Mouse (Mus musculus) frontal cortex, postnatal 10 days (tissue): Measurements from ENCODE around the gene Hfe.
"Not testable (repeated sequence)": the region's sequence is repeated elsewhere in the genome, so short reads cannot be mapped to it uniquely, and the experiment has no call there.

Source experiments
- DNase-seq, 2 experiments: peaks; one replicate each; pipeline ENCODE4 v3.0.0; 2022; ENCODE audit warnings: low spot score in 2 of 2, mixed read lengths in 1 of 2

Gene Hfe

DNA sequence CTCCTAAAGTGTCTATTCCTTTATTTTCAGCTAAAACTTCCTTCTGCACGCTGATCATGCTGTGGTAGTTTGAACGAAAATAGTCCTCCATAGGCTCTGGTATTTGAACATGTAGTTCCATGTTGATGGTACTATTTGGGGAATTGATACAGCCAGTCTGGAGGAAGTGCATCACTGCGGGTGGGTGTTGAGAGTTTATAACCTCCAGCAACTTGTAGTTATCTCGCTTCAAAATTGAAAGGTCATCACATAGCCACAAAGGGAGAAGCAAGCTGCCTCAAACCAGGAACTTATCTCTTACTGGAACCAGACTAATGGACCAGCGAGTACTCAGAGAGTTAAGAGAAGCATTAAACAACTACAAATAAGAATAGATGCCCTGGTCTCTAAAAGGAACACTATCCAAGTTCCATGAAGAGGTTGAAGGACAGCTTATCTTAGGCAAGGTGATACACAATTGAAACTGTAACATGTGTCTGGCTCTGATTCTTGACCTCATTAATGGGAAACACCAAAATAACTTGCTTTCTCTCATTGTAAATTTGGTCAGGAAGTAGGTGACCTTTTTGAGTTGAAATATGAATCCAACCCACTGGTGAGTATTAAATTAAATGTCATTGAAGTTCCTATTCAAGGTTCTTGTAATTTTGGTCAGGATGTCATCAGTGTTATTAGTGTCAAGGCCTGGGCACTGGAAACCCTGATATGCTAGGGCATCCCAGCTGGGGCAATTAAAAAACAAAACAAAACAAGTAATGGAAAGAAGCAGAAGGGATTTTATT is 5.8 kb upstream of the Hfe start:
- DNase-seq, result no peak

DNA sequence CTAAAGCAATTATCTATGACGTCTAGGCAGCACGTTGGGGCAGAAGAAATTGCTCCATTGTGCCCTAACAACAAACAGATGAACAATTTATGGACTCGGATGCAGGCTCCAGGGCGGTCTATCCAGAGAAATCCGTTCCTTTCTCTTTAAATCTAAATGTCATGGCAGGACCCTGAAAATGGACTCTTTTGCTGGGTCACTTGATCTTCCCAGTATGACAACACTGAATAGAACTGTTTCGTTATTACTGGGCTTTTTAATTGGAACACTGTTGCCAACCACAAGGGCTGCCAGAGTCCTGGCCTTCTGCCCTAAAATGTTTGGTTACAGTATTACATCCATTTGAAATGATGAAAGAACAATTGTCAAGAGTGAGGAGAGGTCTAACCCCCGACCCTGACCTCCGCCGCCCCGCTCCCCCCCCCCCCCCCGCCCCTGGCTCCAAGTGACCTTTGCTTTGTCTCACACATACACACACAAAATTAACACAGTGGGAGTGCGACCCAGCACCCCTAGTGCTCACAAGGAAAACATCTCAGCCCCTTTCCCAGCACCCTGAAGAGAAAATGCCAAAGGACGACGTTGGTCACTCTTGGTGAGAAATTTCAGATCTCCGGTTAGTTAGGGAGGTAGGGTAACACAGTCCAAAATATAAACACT is 810 bp downstream of the Hfe start:
- DNase-seq, result no peak

DNA sequence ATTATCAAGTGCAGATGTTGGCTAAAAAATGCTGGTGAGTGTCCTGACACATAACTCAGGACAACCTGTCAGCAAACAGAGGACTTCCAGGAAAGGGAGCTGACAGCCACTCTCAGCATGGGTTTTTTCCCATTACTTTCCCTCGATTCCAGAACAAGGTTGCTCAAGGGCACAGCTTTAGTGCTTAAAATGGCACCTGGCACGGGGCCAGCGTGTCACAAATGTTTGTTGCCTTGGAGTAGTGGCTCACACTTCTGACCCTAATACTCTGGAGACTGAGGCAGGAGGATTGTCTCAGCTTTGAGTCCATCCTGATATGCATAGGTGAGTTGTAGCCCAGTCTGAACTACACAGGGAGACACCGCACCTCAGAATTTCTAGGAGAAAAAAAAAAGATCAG is 2.0 kb downstream of the Hfe start:
- DNase-seq, result no peak

DNA sequence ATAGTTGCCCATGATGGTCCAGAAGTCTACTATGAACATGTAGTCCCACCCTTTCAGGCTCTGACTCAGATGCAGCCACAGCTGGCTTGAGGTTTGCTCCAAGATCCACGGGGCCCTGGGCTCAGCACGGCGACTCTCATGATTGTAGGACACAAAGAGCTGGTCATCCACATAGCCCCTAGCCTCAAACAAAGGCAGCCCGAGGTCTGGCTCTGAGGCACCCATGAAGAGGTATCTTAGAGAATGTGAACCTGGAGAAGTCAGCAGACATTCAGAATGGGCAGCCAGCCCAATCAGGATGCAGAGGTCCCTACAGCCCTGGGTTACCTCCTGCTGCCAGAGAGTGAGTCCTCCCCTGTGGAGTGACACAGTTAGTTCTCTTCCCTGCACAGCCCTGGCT is 2.6 kb downstream of the Hfe start:
- DNase-seq, result no peak

DNA sequence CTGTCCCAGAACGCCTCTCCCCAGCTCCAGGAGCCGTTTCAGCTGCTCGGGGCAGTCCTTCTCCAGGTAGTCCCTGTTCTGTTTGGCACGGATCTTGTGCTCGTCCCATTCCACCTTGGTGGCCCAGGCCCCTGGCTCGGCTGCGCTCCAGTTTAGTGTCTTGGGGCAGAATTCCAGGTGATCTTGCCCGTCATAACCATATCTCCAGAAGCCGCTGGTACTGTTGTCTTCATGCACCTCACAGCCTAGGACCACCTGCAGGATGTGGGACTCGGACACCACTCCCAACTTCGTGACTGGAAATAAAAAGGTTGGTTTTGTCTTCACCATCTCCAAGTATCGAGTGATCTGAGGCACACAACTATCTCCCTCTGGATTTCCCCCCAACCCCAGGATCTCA is 3.9 kb downstream of the Hfe start:
- DNase-seq, result no peak

DNA sequence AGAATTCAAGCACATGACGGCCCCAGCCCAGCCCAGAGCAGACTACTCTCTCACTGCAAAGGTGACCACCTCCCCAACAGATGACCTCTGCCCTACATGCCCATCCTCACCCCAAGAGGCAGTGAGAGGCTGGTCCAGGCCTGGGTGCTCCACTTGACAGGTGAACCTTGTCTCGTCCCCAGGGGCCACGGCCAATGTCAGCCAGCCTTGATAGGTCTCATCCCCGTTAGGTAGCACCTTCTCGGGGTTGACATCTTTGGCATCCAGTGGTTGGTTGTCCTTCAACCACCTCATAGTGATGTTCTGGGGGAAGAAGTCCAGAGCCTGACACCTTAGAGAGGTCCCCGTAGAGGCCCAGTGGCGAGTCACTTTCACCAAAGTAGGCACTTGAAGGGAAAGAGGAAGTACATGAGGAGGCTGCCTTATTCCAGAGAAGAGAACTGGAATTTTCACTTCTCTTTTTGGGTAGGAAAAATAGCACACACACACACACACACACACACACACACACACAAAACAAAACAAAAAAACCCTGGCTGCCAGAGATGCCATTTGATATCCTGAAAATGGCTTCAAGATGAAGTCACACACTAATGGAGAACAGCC is 4.8 kb downstream of the Hfe start:
- no peak for DNase-seq

DNA sequence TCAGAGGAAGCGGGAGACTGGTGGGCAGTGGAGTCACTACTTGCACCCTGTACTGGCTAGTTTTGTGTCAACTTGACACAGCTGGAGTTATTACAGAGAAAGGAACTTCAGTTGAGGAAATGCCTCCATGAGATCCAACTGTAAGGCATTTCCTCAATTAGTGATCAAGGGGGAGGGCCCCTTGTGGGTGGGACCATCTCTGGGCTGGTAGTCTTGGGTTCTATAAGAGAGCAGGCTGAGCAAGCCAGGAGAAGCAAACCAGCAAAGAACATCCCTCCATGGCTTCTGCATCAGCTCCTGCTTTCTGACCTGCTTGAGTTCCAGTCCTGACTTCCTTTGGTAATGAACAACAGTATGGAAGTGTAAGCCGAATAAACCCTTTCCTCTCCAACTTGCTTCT is 7.9 kb downstream of the Hfe start:
- DNase-seq, result not testable (repeated sequence)

DNA sequence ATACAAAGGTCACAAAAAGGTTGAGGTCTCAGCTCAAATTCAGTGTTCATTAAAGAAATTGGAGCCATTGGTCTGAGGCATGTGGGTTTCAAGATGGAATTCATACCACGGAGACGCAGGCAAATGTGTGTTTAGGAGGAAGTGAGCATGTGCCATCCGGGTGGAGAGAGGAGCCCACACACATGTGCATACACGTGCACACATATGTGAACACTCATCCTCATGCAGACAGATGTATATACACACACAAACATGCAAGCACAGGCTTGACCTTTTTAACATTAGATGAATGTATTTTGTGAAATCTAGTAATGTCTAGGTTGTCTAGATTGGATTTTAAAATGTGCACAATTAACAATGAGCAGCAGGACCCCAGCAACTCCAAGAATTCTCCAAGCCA is 8.4 kb downstream of the Hfe start:
- no peak for DNase-seq

DNA sequence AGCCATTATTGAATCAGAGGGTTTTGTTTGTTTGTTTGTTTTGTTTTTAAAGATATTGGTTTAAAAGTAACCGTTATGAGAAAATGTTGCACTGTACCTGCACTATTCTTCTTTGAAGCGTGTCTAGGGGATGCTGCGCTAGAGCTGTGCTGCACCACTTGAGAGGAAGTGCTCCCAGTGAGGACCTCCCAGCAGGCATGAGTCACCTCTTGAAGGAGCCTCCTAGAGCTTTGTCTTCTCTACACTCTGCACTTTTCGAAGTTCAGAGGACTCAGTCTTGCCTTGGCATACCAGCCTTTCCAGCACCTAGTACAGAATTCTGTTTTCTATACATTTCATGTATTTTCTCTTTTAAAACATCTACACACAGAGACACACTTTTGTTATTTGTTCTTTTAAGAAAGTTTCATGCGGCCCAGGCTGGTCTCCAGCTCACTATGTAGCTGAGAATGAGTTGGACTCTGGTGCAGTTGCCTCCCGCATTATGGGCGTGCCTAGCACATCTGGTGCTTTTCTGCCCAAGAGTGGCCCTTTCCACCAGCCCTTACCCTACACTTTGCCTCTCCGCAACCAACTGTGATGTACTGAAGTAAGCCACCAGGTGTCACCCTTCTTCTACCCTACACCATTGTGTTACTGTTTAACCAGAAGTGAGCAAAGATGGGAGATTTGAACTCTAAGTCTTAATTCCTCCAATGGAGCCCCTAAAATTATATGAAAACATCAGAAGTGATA is 9.7 kb downstream of the Hfe start:
- DNase-seq, result peak; percentile 44 to 67

DNA sequence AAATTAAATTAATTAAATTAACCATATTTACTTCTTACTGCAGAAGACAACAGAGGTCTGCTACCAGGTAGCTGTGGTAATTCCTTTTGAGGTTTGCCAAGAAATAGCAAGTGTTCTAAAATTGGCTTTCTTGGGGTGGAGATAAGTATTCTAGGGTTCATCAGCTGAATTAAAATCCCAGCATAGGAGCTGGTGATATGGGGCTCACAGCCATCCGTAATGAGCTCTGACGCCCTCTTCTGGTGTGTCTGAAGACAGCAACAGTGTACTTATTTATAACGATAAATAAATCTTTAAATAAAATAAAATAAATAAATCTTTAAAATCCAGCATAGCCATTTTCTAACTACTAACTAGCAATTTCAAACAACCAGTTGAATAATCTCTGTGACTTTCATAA is 10.9 kb downstream of the Hfe start:
- DNase-seq, result no peak

DNA sequence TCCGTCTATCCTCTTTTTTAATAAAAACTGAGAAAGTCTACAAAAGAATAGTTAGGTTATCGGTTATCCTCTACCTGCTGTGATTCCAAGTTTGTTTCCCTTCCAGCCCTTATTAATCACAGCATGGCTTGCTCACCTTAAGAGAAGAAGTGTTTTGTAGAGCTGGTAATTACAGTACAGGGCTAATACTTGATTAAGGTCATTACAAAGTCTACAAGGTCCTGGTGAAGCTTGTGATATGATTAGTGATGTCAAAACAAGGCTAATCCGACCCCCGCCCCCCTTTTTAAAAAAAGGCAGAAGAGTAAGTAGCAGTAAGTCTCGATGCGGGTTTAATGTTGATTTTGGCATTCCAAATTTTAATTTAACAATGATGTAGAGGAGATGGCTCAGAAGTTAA is 11.7 kb downstream of the Hfe start:
- DNase-seq, result no peak

DNA sequence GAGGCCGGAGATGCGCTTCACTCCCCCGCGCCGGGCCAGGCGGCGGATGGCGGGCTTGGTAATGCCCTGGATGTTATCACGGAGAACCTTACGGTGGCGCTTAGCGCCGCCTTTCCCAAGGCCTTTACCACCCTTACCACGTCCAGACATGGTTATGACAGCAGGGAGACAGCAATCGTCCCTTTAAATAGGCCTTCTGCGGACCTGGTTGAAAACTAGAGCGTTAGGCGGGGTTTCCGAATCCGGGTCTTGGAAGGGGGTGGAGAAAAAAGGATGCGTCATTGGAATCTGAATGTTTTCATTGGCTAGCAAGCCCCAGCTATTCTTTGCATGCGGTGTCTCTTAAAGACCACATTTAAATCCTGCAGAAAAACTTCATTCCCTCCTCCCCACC is 12.4 kb downstream of the Hfe start, which contains the start of gene Hist1h4c:
TSS of gene Hist1h4c (minus strand) at position 155 of the 394 bp plus-strand sequence.
- DNase-seq, result peak; percentile 95 to 98

DNA sequence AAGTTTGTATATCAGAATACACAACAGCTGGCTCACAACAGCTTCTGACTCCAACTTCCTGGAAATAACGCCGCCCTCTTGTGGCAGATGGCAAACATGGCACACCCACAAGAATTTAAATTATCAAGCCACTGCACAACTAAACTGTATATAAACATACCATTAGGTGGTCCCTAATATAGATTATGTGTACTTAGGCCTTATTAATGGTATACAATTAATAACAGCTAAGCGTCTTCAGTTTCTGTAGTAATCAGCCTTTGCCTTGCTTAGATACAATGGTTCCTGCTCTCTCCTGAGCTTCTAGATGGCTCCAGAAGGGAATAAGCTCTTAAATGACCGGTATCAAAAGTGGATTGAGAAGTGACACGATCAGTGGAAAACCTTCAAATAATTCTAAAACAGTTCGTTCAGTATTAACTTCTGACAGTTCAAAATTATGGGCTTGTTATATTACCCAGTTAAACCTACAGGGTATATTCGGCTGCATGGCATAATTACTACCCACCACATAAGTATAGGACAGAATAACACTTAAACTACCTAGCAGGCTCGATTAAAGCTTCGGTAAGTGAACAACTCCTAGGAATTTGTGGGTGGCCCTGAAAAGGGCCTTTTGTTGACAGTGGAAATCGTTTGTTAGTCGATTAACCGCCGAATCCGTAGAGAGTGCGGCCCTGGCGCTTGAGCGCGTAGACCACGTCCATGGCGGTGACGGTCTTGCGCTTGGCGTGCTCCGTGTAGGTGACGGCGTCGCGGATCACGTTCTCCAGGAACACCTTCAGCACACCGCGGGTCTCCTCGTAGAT is 13.0 kb downstream of the Hfe start:
- DNase-seq, result peak in 1 of 2 experiments; percentile 45

DNA sequence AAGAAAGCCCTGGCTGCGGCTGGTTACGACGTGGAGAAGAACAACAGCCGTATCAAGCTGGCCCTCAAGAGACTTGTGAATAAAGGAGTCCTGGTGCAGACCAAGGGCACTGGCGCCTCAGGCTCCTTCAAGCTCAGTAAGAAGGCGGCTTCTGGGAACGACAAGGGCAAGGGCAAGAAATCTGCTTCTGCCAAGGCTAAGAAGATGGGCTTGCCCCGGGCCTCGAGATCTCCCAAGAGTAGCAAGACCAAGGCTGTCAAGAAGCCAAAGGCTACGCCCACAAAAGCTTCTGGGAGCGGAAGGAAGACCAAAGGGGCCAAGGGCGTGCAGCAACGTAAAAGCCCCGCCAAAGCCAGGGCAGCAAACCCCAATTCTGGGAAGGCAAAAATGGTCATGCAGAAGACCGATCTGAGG is 14.6 kb downstream of the Hfe start:
- DNase-seq, result no peak

DNA sequence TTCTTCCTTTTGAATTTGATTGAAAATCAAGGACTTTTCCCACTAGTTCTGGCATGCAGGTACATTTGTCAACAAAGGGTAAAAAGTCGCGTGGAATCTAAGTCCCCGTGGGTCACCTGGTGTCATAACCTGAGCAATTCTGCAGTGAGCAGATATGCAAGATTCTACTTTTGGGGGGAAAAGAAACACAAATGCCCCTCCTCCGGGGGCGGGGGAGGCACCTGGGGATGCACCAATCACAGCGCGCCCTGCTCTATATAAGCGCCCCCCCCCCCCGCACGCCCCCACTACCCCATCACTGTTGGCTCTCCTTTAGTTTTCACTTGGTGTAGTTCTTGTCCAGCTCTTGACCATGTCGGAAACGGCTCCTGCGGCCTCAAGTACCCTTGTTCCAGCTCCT is 15.1 kb downstream of the Hfe start, which contains the start of gene Hist1h1t:
TSS of gene Hist1h1t (plus strand) at position 301 of the 400 bp plus-strand sequence.
- no peak for DNase-seq

DNA sequence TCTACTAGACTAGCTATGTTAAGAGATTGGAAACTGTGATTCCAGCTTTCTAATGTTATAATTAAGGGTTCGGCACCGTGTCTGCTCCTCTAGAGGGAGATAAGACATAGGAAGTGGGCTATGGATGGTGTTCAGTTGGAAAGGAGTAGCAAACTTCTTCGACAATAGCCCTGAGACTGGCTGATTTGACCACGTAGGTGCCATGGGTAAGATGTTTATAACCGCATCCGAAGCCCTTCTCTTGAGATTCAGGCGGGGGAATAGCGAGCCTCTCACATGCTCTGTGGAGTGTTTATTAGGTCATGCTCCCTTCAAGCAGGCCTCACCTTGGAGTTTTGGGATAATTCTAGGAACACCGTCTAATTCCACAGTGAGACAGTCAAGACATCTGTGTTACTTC is 15.7 kb downstream of the Hfe start:
- DNase-seq, result no peak

DNA sequence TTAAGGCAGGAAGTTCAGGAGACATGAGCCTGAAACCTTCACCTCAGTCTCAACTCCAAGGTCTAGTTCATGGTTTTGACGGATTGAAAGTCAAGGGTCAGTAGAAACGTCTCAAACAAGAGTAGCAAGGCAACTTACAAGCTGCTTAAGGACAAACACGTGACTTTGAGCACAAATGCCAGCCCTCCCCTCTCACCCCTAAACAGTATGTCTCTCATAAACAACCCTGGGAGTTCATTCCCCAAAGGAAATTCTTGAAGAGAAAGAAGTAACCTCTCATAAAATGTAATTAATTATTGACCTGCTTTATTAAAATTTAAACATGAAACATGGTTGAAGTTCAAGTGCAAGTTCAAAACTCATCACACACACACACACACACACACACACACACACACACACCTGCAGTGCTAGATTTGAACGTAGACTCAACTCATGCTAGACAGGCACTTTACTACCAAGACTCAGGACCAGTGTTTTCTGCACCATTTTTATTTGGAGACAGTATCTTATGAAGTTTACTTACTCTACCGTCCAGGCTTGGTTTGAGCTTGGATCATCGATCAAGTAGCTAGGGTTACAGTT is 16.7 kb downstream of the Hfe start:
- no peak for DNase-seq

DNA sequence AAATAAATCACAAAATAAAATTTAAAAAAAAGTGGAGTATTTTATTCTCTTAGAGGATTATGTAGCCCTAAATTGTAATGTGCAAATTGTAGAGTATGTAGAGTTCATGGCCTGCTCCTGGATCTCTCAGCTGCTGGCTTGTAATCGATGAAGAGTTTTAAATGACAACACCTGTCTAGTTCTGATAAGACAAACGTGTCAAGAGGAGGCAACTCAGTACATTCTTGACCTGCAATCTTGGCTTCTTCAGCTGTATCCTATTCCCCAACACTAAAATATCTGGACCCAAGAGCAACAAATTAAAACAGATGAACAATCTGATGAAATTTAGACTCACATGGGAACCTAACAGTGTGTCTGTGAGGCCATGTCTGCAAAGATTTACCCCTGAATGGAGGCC is 21.2 kb downstream of the Hfe start:
- no peak for DNase-seq

DNA sequence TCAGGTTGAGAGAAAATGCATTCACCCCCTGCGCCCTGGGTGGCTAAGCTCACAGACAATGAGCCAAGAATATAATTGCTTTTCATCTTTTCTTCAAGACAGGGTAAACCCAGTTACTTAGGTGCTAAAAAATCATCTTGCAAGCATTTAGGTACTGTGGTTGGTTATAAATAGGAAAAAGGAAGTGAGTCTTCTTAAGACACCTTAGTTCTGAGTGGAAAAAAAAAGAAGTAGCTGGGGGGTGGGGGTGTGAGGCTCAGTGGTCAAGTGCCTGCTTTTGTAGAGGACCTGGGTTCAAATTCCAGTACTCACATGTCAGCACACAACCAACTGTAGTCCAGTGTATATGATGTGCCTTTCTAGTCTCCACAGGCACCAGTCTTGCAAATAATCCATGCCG is 21.7 kb downstream of the Hfe start:
- DNase-seq, result no peak

DNA sequence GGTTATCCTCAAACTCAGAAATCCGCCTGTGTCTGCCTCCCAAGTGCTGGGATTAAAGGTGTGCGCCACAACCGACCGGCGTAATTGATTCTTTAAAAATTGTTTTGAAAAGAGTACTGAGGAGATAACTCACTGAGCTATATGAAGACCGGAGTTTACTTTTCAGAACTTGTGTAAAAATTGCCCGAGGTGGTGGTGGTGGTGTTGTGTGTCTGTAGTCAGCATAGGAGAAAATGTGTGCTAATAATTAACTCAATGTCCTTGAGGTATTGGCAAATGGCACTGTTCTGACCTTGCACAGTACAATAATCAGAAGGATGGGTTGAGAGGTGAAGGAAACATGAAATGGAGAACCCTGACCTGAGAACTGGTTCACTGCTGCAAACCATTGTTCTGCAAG is 22.7 kb downstream of the Hfe start:
- no peak for DNase-seq

DNA sequence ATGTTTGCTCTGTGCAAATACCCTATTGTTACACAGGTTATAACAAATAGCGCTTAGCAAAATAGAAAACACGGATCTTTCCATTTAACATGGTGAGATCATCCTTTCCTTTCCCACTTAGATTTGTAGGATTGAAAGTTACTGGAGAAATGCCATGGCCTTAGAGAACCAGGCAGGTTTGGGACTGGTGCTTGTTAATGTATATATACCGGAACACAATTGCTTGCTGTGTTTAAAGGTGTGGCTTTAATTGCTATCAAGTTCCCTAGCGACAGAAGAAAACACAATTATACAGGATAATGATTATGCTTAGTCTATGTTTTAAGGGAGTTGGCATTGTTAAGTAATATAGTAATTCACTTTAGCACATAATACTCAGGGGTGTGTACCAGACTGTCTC is 23.5 kb downstream of the Hfe start:
- DNase-seq, result no peak
